Mouse (Mus musculus) small intestine, adult 2 months (tissue): ENCODE measurements around the gene Gm20388.

Source experiments
- CTCF ChIP-seq: fragments of 200-500 bp; IDR thresholded peaks from 2 replicates; pipeline ENCODE4 v1.5.1; 2012; ENCODE audit warnings: low read depth, mild to moderate bottlenecking, control low read depth, inconsistent platforms, low read length, moderate library complexity, mixed read lengths; ENCODE audit not compliant: insufficient replicate concordance, insufficient read length; ENCODE audit errors: extremely low read depth
- POLR2A ChIP-seq: fragments of 200-500 bp; IDR thresholded peaks from 2 replicates; pipeline ENCODE4 v1.6.1; 2012; ENCODE audit warnings: low read depth, mild to moderate bottlenecking, control low read depth, inconsistent platforms, low read length, moderate library complexity

GRCm38 (mm10) chr8:120054833-120055232 lies 144.2 kb downstream of the Gm20388 start:
- no peak for TF ChIP-seq CTCF
- no peak for TF ChIP-seq POLR2A
